Mouse (Mus musculus) myocyte (in vitro differentiated cells): ENCODE measurements at regions not wholly inside any gene's neighbourhood (a gene's known extent, or its start where the extent isn't known, plus 50 kb on each side); places are given as distances from the start of the nearest gene placed in this dataset.

Experiments
- H3K27me3 ChIP-seq: one replicate; pipeline ENCODE4 v1.6.1; 2011; ENCODE audit not compliant: control insufficient read depth, insufficient read depth, insufficient read length
- H3K36me3 ChIP-seq: one replicate; pipeline ENCODE4 v1.6.1; 2011; ENCODE audit not compliant: control insufficient read depth, insufficient read depth
- H3K4me2 ChIP-seq: one replicate; pipeline ENCODE4 v1.6.1; 2011; ENCODE audit warnings: low read depth, control low read depth
- H3K4me3 ChIP-seq: one replicate; pipeline ENCODE4 v1.5.1; 2011; ENCODE audit warnings: mild to moderate bottlenecking, control low read depth, moderate library complexity
- H3K79me2 ChIP-seq: one replicate; pipeline ENCODE4 v1.6.1; 2011; ENCODE audit not compliant: control insufficient read depth, insufficient read depth
- H3ac ChIP-seq: one replicate; pipeline ENCODE4 v1.6.1; 2011; ENCODE audit not compliant: control insufficient read depth, insufficient read length
- CEBPB ChIP-seq: IDR thresholded peaks from 2 replicates; pipeline ENCODE4 v1.6.1; 2011; ENCODE audit warnings: mild to moderate bottlenecking, moderate library complexity; ENCODE audit not compliant: poor library complexity, insufficient read depth, severe bottlenecking
- E2F4 ChIP-seq: IDR thresholded peaks from one replicate; pipeline ENCODE4 v1.6.1; 2011; ENCODE audit warnings: mild to moderate bottlenecking, control low read depth, moderate library complexity; ENCODE audit not compliant: insufficient read depth
- MAX ChIP-seq: IDR thresholded peaks from one replicate; pipeline ENCODE4 v1.6.1; 2011; ENCODE audit warnings: low read depth, mild to moderate bottlenecking, control low read depth
- MYOD1 ChIP-seq, 3 experiments: IDR thresholded peaks; one replicate each; pipeline ENCODE4 v1.6.1; 2011; ENCODE audit warnings: control low read depth in 2 of 3, low read depth in 2 of 3, mild to moderate bottlenecking in 2 of 3, moderate library complexity in 1 of 3; ENCODE audit not compliant: insufficient read length in 2 of 3, control insufficient read depth in 1 of 3
- MYOG ChIP-seq, 3 experiments: IDR thresholded peaks; one replicate each; pipeline ENCODE4 v1.6.1; 2011; ENCODE audit warnings: control low read depth in 2 of 3, low read depth in 2 of 3, mild to moderate bottlenecking in 2 of 3; ENCODE audit not compliant: insufficient read length in 2 of 3, control insufficient read depth in 1 of 3, insufficient read depth in 1 of 3
- POLR2A ChIP-seq: IDR thresholded peaks from one replicate; pipeline ENCODE4 v1.6.1; 2011; ENCODE audit warnings: low read depth, mild to moderate bottlenecking, control low read depth, moderate library complexity; ENCODE audit not compliant: insufficient read length
- POLR2AphosphoS2 ChIP-seq: IDR thresholded peaks from one replicate; pipeline ENCODE4 v1.6.1; 2011; ENCODE audit warnings: low read depth, control low read depth; ENCODE audit not compliant: insufficient read length
- REST ChIP-seq: IDR thresholded peaks from one replicate; pipeline ENCODE4 v1.6.1; 2011; ENCODE audit warnings: mild to moderate bottlenecking, control low read depth, moderate library complexity; ENCODE audit not compliant: insufficient read depth, insufficient read length
- SRF ChIP-seq: IDR thresholded peaks from one replicate; pipeline ENCODE4 v1.6.1; 2011; ENCODE audit warnings: low read depth; ENCODE audit not compliant: control insufficient read depth, insufficient read length
- TCF12 ChIP-seq: IDR thresholded peaks from one replicate; pipeline ENCODE4 v1.6.1; 2011; ENCODE audit warnings: mild to moderate bottlenecking, control low read depth; ENCODE audit not compliant: poor library complexity, insufficient read depth, severe bottlenecking
- TCF3 ChIP-seq: IDR thresholded peaks from one replicate; pipeline ENCODE4 v1.6.1; 2011; ENCODE audit warnings: low read depth, control low read depth; ENCODE audit not compliant: insufficient read length
- USF1 ChIP-seq: IDR thresholded peaks from one replicate; pipeline ENCODE4 v1.6.1; 2011; ENCODE audit warnings: low read depth, mild to moderate bottlenecking, control low read depth, moderate library complexity

DNA sequence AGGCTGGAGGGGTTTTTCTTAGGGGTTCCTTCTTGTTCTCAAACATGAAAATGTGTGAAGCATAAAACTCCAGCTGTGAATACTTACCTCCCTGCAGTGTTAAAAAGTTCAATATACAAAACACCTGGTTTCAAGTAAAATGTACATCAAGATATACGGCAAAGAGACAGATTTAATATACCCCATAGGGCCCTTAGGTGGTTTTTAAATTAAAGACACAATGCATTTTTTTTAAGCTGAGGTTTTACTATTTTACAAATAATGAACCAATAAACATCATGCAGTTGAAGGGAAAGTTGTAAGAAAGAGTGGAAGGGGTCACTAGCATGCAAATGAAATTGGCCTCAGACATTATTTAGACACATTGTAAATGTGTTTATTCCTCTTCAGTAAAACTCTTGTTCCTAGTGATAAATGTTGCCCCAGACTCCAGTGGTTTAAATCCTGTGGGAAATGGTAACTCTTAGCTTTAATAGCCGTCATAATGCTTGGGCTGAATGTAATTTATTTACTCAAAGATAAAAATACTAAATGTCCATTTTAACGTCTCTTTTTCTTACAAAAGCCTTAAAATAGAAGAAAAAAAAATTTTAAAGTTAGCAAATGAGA lies 1337.9 kb downstream of the Efnb2 start:
- Histone ChIP-seq H3ac (no peak overlapping the region), H3K4me2 (no peak overlapping the region), H3K4me3 (no peak overlapping the region), H3K79me2 (no peaks in the 10 kb centered on the region), H3K27me3 (no peaks in the 10 kb centered on the region), H3K36me3 (no peaks in the 10 kb centered on the region)
- no peak for TF ChIP-seq E2F4
- no peak for TF ChIP-seq CEBPB
- no peak for TF ChIP-seq MYOG (IDR thresholded peaks at IDR 0.05; ENCODE audit: control insufficient read depth in 1 of 3, insufficient read depth in 1 of 3, insufficient read length in 2 of 3, low read depth in 2 of 3)
- TF ChIP-seq SRF, result no peak
- no peak for TF ChIP-seq MAX
- TF ChIP-seq USF1, result no peak

DNA sequence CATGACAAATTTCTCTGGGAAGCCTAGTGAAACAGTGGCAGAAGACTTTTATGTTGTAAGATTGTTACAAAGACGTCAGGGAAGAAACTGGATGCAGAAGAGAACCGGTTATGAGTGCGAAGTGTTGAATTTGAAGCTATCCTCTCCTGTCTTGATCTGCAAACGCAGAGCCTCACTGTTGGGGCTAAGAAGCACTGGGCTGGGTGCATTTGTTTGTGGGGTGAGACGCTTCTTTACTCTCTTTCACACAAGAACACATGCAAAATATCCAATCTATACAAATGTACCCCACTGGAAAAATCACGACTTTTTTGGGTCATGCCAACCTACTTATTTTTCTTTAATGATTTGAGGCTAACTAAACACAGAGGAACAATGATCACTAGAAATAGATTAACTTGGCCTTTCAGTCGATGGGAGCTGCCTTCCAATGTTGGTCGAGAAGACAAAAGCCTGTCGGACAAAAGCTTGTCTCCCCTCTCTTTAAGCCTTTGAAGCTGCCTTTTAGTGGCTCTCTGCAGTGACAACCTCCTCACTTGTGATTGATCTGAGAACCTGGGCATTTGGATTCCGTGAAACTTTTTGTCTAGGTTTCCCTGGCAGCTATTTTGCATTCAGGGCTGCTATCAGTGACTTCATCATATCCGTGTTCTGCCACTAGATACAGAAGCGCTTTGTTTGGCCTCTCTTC lies 1338.5 kb downstream of the Efnb2 start:
- H3K4me3 ChIP-seq, result no peak overlapping the region
- H3K36me3 ChIP-seq, result no peaks in the 10 kb centered on the region
- no peak overlapping the region for H3ac ChIP-seq
- no peak for TF ChIP-seq MAX
- no peak for TF ChIP-seq CEBPB
- TF ChIP-seq POLR2A, result no peak
- no peak for TF ChIP-seq POLR2AphosphoS2
- no peak overlapping the region for H3K4me2 ChIP-seq
- no peaks in the 10 kb centered on the region for H3K27me3 ChIP-seq
- H3K79me2 ChIP-seq, result no peaks in the 10 kb centered on the region

DNA sequence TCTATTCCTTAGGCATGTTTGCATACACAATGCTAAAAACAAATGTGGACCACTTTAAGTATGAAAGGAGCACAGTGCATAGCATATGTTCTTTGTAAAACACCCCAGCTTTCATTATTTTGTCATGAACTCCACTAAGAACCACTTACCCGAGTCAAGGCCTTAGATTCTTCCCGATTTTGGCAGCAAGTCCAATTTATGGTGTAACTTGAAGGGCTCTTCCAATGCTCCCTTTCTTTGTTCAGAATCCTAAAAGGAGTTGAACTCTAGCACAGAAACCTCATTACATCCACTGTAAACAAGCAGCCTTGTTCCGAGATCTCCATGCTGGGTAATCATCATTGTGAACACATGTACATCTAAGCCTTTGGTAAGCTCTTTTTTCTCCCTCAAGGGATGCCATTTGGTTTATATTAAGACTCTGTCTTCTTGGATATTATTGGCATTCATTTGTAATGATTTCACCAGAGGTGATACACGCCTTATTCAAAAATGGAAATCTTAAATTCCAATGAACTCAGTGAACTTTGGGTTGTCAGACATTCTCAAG lies 1344.2 kb downstream of the Efnb2 start:
- H3K36me3 ChIP-seq, result no peaks in the 10 kb centered on the region
- H3K27me3 ChIP-seq, result no peaks in the 10 kb centered on the region
- H3K4me3 ChIP-seq, result no peak overlapping the region
- no peaks in the 10 kb centered on the region for H3K79me2 ChIP-seq
- TF ChIP-seq POLR2A, result no peak
- TF ChIP-seq USF1, result no peak
- TF ChIP-seq TCF3, result no peak
- no peak for TF ChIP-seq E2F4
- no peak for TF ChIP-seq CEBPB
- TF ChIP-seq POLR2AphosphoS2, result no peak
- no peak for TF ChIP-seq MYOD1 (IDR thresholded peaks at IDR 0.05; ENCODE audit: control insufficient read depth in 1 of 3, insufficient read length in 2 of 3, low read depth in 2 of 3)
- TF ChIP-seq TCF12, result no peak
- TF ChIP-seq MAX, result no peak
- TF ChIP-seq SRF, result no peak
- no peak overlapping the region for H3K4me2 ChIP-seq
- H3ac ChIP-seq, result no peak overlapping the region

DNA sequence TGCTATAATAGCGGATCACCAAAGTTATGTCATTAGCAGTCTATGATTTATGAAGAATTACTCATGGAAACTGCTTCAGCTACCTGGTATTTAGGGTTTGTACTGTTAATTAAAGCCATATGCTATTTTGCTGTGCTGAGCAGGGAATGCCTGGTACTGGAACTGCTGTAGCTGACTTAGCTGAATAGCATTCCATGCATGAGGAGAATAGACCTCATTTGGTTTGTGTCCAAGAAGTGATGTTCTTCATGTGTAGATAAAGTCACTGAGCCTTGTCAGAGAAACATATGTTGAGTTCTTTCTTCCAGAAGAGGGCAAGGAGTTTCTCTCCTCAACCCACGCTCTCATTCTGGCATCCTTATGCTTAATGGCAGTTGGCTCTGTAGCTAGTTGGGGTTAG lies 1351.8 kb downstream of the Efnb2 start:
- Histone ChIP-seq H3K4me3 (no peak overlapping the region), H3K79me2 (no peaks in the 10 kb centered on the region), H3K27me3 (no peaks in the 10 kb centered on the region), H3K4me2 (no peak overlapping the region), H3ac (no peak overlapping the region), H3K36me3 (no peaks in the 10 kb centered on the region)
- TF ChIP-seq CEBPB (no peak), POLR2AphosphoS2 (no peak), TCF3 (no peak), REST (no peak), MAX (no peak), POLR2A (no peak), E2F4 (no peak), USF1 (no peak), MYOG (IDR thresholded peaks at IDR 0.05; ENCODE audit: control insufficient read depth in 1 of 3, insufficient read depth in 1 of 3, insufficient read length in 2 of 3, low read depth in 2 of 3) (no peak), MYOD1 (IDR thresholded peaks at IDR 0.05; ENCODE audit: control insufficient read depth in 1 of 3, insufficient read length in 2 of 3, low read depth in 2 of 3) (no peak), TCF12 (no peak), SRF (no peak)

DNA sequence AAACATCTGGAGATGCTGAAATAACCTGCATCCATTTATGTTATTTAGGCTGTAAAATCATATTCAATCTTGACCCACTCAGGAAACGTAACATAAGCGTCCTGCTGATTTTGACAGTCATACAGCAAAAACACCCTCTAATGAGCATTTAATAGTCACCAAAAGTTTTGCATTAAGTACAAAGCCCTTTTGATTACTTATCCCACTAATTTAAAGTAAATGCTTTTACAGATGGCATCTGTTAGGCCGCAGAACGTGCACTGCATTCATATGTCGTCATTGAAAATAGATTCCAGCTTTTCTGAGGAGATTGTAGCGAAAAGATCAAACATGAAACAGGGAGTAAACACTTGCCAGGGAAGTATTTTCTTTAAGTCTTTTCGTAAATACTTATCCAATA lies 1371.7 kb downstream of the Efnb2 start:
- Histone ChIP-seq H3K79me2 (no peaks in the 10 kb centered on the region), H3K4me3 (no peak overlapping the region), H3K36me3 (no peaks in the 10 kb centered on the region), H3ac (no peak overlapping the region), H3K27me3 (no peaks in the 10 kb centered on the region), H3K4me2 (no peak overlapping the region)
- TF ChIP-seq MYOG (IDR thresholded peaks at IDR 0.05; ENCODE audit: control insufficient read depth in 1 of 3, insufficient read depth in 1 of 3, insufficient read length in 2 of 3, low read depth in 2 of 3), result no peak
- TF ChIP-seq TCF3, result no peak
- no peak for TF ChIP-seq TCF12
- no peak for TF ChIP-seq SRF
- TF ChIP-seq POLR2AphosphoS2, result no peak
